Mouse (Mus musculus): ENCODE data around the gene Slc35c1.

- no peak for TF ChIP-seq POLR2A (IDR thresholded peaks at IDR 0.05; ENCODE audit: low read depth, low read length)
- no peak for TF ChIP-seq CTCF (IDR thresholded peaks at IDR 0.05; ENCODE audit: extremely low read depth, insufficient read length, insufficient replicate concordance, low read depth, low read length)
These were observed 14.4 kb downstream of the Slc35c1 start for GRCm38 (mm10) chr2:92445890-92446289.
